Mouse (Mus musculus) thymus, postnatal 4 days (tissue): ENCODE measurements around the gene Rabif.
"Not testable (repeated sequence)": the region's sequence is repeated elsewhere in the genome, so short reads cannot be mapped to it uniquely, and the experiment has no call there.

ENCODE experiments used
- DNase-seq: peaks from one replicate; pipeline ENCODE4 v3.0.0; 2021

Gene Rabif

DNA sequence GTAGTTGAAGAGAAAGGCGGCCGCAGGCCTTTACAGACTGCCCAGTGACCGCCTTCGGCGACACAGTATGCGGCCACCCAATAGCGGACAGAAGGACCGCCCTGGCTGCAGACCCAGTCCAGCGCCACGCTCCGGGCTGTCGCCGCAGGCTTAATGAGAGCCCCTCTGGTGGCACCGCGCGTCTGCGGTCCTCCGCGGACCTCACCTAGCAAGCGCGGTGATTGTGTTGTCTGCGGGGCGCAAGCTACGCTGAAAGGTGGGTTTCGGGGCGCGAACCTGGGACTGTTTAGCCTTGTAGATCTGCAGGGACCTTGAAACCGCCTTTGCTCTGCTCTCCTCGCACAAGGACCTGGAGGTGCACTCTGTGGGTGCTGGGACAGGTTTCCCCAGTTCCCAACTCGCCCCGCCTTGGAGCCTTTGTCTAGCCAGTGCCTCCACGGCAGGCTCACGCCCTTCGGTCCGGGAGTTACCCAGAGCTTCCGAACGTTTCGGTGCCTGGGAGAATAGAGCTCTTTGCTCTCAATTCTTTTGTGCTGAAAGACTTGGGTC lies 18.9 kb downstream of the Rabif start:
- DNase-seq = peak; percentile 33

DNA sequence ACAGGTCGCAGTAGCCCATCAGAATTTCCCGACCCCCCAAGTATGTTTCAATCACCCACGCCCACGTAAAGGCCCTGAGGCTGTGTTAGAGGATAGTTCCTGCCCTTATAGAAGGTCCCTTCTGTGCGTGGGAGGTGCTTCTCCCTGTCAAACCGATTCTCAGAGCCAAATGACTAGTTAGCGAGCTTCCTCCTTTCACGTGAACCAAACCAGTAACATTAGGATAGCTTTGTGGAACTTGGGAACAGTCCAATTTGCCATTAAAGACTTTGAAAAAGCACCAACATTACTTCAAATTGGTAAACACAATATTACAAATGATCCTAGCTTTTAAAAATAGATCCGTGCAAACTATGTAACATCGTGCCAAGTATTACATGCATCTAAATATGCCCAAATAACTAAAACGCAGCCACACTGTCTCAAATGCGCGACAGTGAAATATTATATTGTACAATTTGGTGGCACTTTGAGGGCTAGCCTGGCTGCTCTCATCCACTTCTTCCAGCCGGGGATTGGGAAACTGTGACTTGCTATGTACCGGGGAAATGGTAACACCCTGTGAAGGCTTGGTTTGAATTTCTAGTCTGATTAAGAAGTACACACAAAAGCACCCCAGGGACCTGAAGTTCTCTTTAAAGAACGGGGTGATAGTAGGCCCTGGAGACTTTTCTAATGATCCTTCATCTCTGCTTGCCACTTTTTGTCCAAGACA lies 19.6 kb downstream of the Rabif start:
- DNase-seq = no peak

DNA sequence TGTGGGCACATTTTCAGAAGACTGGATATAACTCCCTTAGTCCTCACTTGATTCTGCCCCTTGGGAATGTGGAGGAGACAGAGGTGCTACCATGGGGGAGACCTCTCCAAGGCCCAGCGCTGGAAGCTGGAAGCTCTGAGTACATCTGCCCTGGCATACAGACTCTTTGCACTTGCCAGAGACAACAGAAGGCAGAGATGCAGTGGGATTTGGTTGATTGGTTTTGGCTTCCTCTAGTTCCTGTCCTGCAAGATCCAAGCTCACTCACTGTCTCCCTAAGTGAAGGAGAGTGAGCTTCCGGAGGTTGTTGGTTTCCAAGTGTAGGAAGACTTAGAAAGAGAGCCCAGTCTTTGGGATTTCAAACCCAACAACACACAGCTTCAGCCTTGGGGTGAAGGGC lies 21.4 kb downstream of the Rabif start:
- DNase-seq = no peak

DNA sequence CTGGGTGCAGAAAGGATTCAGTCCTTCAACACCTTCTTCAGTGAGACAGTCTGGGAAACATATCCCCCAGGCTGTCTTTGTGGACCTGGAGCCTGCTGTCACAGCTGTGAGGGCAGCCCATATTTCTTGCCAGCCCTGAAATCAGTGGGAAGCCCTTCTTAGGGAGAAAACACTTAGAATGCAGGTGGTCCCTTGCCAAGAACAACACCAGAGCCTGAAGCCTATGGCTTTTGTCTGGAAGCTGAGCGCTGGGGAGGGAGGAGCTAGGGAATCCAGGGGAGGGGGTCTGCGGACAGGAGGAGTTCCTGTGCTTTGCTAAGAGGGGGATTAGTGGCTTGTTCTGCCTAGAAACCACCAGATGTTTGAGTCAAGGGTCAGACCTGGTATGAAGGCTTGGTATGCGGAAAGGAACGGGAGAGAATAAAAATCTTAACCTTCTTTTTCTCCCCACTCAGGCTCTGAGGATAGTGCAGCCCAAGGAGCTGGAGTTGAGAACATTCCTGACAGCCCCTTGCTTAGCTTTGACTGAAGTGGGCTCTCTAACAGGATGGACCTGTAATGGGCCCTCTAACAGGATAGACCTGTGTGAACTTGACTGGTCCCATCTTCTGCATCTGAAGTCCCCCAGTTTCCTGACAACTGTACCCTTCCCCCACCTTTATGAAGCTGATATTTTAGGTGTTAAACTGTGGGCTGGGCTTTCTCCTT lies 22.2 kb downstream of the Rabif start:
- DNase-seq = no peak

DNA sequence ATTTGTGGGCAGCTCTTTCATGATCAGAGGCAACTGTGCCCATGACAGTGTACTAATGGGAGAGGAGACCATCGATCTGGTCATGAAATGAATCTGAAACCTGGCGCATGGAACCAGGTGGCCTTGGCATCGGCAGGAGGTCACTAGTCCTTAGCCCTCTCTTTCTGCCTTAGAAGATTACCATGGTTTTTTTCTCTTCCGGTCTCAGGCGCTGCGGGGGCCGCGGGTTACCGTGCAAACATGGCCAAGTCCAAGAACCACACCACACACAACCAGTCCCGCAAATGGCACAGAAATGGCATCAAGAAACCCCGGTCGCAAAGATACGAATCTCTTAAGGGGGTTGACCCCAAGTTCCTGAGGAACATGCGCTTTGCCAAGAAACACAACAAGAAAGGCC lies 23.4 kb downstream of the Rabif start:
- DNase-seq = not testable (repeated sequence)

DNA sequence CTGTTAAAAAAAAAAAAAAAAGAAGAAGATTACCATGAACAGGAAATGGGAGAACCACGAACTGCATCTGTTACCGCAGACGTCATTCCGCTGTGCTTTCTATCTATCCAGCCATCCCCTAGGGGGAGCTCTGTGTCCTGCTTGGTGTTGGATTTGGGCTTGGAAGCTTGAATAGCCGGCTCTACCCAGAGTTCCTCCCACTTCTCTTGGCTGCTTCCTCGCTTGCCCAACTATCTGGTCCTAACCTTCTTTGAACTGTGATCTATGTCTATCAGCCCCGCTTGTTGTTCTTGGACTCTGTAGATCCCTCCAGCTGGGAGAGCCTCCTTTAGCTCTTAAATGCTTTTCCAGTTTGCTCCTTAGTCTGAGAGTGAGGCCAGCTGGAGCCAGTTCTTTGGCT lies 24.2 kb downstream of the Rabif start:
- DNase-seq = peak; percentile 88

DNA sequence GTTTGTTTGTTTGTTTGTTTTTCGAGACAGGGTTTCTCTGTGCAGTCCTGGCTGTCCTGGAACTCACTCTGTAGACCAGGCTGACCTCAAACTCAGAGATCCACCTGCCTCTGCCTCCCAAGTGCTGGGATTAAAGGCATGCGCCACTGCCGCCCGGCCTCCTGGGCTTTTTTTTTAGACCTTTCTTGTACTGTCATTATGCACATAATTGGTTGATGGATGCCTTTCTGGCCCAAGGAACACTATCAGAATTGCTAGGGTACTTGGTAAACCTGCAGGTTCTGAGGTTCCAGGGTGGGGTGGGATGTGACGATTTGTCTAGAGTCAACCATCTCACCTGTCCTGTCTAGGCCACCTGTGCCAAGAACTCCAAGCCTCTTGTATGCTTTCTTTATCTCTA lies 24.8 kb downstream of the Rabif start:
- not testable (repeated sequence) for DNase-seq

DNA sequence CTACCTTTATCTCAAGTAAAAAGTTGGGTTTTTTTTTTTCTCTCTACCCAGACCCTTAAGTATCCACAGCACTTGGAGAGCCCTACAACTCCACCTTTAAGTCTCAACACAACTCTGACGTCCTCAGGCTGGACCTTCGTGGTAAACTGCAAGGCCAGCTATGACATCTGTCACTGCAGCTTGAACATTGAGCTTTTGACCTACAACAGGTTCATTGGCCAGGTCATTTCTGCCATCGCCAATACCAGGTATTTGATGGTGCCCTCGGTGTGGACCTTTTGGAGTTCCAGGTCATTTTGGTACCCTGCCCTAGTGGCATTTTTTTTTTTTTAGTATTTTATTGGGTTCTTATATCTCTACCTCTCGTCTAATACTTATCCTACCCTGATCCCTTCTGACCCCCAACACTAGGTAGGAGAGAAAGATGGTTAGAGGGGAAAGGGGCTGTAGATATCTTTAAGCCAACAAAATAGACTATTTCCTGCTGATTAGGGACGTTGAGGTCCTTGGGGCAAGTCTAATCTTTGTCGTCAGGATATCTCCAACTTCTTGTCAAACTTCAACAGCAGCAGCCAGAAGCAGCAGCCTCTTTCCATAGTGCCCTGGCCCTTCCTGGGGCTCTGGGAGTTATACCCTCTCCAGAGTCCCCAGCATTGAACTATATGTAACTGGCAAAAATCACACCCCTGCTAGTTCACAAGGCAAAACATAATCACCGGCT lies 25.7 kb downstream of the Rabif start:
- no peak for DNase-seq

DNA sequence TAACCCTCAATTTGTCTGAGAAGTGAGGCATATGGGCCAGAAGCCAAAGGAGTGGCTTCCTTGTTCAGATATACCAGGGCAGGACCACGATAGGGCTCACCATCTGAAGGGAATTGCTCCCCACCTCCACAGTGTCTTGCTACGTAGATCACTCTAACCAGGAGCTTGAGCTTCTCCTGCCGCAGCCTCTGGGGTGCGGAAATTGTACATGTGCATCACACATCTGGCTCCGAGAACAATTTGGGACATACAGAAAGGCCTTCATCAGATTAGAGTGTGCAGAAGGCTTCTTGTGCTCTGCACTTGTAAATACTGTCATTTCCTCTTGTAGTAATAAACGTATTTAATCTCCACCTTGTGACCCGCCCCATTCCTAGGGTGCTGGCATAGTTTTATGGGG lies 26.7 kb downstream of the Rabif start:
- no peak for DNase-seq

DNA sequence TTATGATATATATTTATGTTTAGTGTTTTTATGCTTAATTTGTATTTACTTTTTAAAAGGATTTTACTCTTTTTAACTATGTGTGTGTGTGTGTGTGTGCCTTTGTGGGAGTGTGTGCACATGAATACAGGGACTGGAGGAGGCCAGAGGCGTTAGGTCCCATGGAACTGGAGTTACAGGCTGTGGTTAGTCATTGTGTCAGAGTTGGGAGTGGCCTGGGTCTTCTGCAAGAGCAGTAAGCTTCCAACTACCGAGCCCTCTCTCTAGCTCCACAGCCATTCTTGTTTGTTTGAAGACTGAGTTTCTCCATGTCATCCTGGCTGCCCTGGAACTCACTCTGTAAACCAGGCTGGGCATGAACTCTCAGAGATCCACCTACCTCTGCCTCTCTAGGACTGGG lies 27.9 kb downstream of the Rabif start:
- DNase-seq = no peak

DNA sequence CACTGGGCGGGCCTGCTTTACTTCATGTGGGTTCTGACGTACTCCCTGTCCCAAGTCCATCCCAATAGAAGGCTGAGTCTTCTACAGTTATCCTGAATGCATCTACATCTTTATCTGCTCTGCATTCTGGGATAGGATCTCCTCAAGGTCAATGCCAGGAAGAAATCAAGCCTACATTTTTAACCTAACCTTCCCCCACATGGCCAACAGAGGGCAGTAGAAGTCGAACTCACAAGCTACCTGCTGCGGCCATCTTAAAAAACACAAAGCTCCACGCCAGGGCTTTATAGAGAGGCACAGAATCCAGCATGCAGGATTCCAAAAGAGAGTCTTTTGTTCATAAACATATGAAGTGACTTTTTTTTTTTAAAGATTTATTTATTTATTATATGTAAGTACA lies 30.0 kb downstream of the Rabif start:
- peak; percentile 52 for DNase-seq

DNA sequence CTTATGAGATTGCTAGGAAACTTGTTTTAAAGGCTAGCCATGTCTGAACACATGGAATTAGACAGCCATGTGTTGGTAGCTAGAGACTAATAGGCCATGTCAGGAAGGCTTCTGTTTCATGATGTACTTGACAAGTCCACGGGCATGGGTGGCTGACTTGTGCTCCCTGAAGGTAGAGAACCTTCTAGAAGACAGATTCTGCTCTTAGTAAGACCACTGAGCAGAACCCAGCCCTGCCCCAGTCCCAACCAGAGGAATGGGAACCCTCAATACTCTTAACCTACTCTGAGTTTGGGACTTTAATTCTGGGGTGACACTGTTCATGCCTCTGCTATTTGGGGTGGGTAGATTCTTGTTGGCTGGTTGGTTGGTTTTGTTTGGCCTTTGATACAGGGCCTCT lies 30.6 kb downstream of the Rabif start:
- DNase-seq = no peak

DNA sequence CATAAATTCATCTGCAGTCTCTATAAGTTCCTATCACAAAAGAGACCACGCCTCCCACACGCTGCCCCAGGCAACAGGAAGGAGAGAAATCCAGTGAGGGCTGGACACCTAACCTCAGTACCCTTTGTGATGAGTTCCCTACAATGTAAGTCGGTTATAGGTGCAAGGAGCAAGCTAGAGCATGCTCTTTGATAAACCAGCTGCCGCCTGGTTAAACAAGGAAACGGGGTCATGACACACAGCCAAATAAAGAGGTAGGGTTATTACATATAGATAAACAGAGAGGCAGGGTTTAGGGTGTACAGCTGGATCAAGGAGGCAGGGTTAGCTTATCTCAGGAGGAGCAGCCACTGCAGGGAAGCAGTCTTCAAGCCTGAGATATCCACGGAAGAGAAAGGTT lies 32.3 kb downstream of the Rabif start:
- DNase-seq = peak; percentile 37

DNA sequence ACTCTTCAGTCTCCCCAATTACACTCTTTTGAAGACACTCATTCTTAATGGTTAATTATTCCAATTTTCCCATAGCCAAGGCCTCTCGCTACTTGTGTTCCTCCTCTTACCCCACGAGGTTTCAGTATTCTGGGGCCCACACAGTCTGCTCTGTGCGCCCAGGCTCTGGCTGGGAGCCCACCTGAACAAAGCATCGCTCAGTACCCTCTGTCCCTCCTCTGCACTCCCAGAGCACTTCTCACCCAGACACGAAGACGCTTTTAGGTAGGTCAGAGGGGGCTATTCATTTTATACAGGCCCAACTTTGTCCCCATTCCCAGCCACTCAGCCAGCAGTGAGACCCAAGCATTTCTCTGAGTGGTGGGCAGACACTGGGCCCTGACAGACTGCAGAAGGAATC lies 36.2 kb downstream of the Rabif start:
- no peak for DNase-seq

DNA sequence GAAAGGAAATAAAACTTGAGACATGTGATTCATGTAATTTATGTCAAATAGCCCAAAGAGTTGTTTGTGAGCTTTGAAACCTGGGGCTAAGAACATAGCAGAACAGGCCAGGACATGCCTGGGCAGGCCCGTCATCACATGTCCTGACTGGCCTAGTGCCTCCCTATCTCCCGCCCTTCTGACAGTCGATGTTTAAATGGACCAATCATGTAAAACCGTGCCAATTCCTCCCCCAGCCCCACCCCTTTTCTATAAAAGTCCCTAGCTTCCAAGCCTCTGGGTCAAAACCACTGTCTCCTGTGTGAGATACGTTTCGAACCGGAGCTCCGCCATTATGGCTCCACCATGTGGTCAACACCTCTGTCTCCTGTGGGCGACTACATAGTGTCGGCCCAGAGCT lies 39.3 kb downstream of the Rabif start:
- not testable (repeated sequence) for DNase-seq

DNA sequence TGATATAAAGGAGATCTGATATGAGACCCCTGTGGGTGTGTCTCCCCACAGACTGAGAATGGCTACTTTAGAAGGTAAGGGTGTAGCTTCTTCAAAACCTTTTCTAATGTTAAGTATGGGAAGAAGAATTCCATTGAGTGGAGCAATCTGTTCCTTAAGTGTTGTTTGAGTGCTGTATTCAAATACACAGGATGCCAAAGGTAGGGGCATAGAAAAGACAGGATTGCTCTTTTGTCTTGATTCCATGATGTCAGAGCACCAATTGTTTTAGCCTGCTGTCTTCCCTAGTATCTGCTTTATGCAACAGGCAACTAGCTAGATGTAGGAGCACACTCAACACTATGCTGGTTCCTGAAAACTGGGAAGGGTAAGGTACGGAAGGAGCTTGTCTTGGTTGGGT lies 40.6 kb downstream of the Rabif start:
- DNase-seq = no peak

DNA sequence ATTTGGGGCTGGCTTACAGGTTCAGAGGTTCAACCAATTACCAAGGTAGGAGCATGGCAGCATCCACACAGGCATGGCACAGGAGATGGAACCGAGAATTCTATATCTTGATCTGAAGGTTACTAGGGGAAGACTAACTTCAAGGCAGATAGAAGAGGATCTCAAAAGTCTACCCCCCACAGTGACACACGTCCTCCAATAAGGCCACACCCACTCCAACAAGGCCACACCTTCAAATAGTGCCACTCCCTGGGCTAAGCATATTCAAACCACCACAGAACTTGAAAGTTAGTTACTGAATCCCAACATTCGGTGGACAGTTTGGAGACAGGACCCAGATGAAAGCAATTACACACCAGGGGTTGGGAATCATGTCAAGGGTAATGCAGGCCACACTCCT lies 41.1 kb downstream of the Rabif start:
- DNase-seq = no peak

DNA sequence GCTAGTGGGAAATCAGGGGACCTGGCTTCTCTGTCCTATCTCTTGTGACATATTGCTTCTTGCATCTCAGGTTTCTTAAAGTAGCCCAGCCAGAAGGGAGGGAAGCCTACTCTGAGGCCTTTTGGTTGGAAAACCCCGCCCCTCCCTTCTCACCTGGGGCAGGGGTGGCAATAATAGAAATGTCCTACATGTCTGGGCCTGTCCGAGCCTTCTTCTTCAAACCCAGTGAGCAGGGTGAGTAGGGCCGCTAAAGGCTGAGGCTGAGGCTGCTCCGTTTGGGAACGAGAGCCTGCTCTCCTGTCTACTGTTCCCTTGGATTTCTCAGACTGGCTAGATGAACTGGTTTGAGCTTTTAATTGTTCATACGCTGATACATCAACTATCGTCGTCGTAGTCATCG lies 46.2 kb downstream of the Rabif start:
- no peak for DNase-seq

DNA sequence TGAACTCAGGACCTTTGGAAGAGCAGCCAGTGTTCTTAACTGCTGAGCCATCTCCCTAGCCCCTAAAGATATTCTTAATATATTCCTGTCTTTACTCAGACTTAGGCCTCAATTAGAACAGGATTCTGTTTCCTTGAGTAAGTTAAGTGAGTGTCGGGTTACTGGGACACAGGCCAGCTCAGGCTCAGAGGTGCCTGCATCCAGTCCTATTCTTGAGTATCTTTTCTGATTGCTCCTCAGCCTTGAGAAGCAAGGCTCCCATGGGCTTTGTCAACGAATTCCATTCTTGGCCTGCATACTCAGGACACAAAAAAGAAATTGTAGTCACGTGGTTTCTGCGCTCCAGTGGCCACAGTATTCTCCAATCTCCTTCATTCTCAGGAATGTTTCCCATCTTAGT lies 53.8 kb downstream of the Rabif start:
- no peak for DNase-seq

DNA sequence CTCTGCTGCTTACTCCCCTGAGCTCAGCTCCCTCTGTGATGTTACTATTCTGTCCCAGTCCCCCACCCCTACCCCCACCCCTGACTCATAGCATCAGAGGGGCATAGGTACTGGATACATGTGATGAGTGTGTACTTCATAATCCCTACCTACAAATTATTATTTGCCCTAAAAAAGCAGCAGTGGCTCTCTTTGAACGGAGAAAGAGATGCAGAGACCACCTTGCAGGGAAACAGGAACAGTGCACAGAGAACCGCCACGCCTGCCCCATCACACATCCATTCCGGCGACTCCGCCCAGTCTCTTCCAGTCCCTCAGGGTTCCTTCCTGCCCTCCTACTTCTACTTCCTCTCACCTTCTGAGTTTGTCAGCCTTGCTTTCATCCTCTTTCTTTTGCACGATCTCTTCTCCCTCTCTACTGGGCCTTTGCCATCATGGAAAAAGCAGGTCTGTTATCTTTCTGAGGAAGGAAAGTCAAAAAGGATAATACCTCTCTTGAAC lies 55.2 kb downstream of the Rabif start, which contains the start of gene Mgat4e:
Gene Mgat4e (minus strand): TSS at position 51 of the 501 bp plus-strand sequence.
- DNase-seq = no peak

DNA sequence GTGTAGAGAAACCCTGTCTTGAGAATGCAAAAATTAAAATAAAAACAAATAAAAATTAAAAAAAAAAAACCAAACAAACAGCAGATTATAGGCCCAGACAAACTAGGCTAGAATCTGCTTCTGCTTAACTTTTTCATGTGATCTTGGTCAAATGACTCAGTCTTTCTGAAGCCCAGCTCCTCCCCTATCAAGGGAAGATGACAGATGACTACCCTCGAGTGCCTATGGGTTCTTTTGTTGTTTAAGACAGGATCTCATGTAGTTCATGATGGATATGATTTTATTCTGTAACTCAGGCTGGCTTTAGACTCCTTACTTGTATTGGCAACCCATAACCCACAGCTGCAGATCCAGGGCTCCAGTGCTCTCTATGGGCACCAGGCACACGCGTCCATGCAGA lies 57.4 kb downstream of the Rabif start:
- no peak for DNase-seq

DNA sequence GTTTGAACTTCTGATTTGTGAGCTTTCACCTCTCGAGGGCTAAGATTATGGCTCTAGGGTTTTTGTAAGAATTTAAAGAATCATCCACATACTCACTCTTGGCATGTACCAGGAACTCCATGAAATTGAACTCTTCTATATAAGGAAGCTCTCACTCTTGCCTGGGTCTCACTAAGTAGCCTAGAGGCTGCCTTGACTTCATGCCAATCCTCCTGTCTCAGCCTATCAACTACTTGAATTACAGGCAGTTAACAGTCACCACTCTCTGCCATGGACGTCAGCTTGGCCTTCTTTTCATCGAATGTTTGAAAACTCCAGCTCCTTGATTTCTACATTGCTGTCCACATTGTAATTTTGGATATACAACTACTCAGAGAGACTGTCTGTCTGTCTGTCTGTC lies 57.9 kb downstream of the Rabif start:
- no peak for DNase-seq

DNA sequence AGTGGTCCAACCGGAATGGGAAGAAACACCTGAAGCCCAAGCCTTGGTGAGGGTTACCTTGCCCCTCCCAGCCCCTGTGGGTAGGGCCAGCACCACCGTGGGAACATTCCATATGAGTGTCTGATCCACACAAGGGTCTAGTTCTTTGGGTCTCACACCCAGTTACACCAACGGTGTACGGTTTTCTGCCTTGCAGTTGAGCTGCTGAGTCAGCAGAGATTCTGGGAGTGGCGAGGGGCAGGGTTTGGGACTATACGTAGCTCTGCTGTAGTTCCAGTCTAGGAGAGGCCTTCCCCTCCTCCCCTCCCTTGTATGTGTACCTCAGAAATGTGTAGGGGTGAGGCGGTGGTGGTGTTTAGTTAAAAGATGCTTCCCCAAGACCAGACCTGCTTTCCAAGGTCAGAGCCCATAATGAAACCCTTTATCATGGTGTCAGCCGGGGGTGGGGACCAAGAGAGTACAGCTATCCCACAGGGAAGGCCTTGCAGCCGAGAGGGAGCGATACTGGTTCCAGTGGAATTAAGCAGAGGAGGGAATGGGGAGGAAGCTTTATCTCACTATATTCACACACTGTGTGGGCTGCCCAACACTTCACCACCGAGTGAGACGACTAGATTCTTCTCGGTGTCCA lies 60.9 kb downstream of the Rabif start:
- no peak for DNase-seq
